Mouse (Mus musculus): Measurements from ENCODE around the gene Apoa5. TPM values are rescaled to one million over a fixed set of nuclear protein-coding genes. Genes with fewer than 3 reads are reported as not detected.

The Apoa5 gene
- polyA plus RNA-seq, 1 experiment: 0.08 TPM

DNA sequence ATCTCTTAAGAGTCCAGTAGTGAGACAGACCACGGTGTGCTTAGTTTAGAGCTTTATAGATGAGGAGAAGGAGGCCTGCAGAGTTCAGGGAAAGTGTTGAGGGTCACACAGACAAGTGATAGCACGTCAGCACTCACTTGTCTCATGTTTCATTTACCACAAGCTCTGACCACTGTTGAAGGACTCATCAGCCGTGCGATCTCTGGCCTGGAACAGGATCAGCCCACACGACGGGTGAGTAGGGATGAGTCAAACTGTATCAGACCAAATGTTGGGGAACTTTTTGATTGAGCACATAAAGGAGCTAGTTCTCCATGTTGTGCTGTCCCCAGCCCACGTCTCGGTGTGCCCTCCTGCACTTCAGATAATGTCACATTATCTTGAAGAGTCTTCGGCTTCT lies 6.1 kb downstream of the Apoa5 start:
- Histone ChIP-seq H3K4me3 (ENCODE audit: extremely low read depth, insufficient read depth, insufficient read length) (no peak overlapping the region), H3K4me1 (ENCODE audit: control insufficient read depth, insufficient read depth, insufficient read length) (peaks cover 8% of the 10 kb centered on the region; the same call in 1 of the 2 replicates), H3K36me3 (ENCODE audit: control insufficient read depth, insufficient read depth, low read length) (peaks cover 24% of the 10 kb centered on the region), H3K27ac (ENCODE audit: insufficient read depth, low read length) (no peak overlapping the region), H3K27me3 (ENCODE audit: control insufficient read depth, insufficient read depth, low read length) (no peaks in the 10 kb centered on the region)
- 89% methylated on average over 9 of the region's 9 CpGs for WGBS
- no peak for DNase-seq (ENCODE audit: low read depth in 1 of 2, low spot score in 2 of 2)
- TF ChIP-seq CTCF (IDR thresholded peaks at IDR 0.05; ENCODE audit: extremely low read depth, insufficient read depth, insufficient read length, insufficient replicate concordance): no peak
- TF ChIP-seq POLR2A (IDR thresholded peaks at IDR 0.05; ENCODE audit: low read depth, low read length): no peak

DNA sequence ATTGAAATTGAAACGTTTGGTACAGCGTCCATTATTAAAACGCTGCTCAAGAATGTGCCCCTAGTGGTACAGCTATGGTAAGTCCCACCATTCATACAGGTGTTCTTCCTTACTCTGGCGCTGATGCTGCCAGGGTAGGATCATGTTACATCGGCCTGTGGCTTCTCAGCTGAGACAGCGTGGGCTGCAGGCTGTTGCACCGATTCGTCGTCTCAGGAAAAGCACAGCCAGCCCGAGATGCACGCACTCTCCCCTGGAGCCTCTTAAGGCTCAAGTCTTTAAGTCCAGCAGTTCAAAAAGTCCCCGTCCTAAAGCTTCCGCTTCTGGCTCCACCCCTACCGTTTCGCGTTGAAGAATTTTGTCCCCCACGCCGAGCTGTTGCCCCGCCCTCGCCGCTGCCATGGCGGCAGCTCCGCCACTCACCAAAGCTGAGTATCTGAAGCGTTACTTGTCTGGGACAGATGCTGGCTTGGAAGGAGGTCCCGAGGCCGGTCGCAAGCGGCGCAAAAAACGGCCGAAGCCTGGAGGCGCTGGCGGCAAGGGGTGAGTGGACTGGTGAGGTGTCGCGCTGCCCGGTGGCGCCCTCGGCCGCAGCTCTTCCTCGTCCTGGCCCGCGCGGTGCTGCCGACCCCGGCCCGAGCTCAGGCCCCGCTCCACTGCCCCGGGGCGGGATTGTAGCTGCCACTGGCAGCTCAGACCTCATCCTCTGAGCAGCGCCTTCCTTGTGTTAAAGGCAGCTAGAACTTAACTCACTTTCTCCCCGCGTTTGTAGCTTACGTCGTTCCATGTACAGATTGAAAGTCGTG lies 14.4 kb downstream of the Apoa5 start, which contains the start of gene Bud13:
Gene Bud13, plus strand, starts transcription at position 378 of the 806 bp plus-strand sequence.
- no peaks in the 10 kb centered on the region; the same call in 1 of the 2 replicates for H3K4me1 ChIP-seq (ENCODE audit: control insufficient read depth, insufficient read depth, insufficient read length)
- under 1% methylated on average over 55 of the region's 55 CpGs for WGBS
- no peak for TF ChIP-seq CTCF (IDR thresholded peaks at IDR 0.05; ENCODE audit: extremely low read depth, insufficient read depth, insufficient read length, insufficient replicate concordance)
- peak; percentile 73 for TF ChIP-seq POLR2A (IDR thresholded peaks at IDR 0.05; ENCODE audit: low read depth, low read length)
- H3K4me3 ChIP-seq (ENCODE audit: extremely low read depth, insufficient read depth, insufficient read length): peak within 1 kb of the TSS; percentile 81
- peak; percentile 89 to 96 for DNase-seq (ENCODE audit: low read depth in 1 of 2, low spot score in 2 of 2)
- H3K36me3 ChIP-seq (ENCODE audit: control insufficient read depth, insufficient read depth, low read length): peaks cover 30% of the 10 kb centered on the region
- no peaks in the 10 kb centered on the region for H3K27me3 ChIP-seq (ENCODE audit: control insufficient read depth, insufficient read depth, low read length)
- H3K27ac ChIP-seq (ENCODE audit: insufficient read depth, low read length): peak within 1 kb of the TSS; percentile 82

DNA sequence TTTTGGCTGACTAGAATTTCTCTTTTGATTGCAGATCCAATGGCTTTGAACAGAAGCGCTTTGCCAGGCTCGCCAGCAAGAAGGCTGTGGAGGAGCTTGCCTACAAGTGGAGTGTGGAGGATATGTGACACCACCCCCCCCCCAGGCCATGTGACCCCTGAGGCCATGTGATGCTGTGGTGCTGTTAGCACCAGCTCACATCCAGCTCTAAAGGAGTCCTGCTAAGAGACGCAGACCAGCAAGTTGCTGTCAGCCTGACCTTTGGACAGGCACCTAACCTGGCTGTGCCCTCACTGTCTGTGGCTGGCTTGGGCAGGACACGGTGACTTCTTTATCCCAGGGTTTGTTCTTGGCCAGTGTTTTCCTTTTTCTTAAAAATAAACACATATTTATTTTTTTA lies 29.9 kb downstream of the Apoa5 start:
- DNase-seq (ENCODE audit: low read depth in 1 of 2, low spot score in 2 of 2): no peak
- no peaks in the 10 kb centered on the region for H3K27me3 ChIP-seq (ENCODE audit: control insufficient read depth, insufficient read depth, low read length)
- peaks cover 28% of the 10 kb centered on the region for H3K36me3 ChIP-seq (ENCODE audit: control insufficient read depth, insufficient read depth, low read length)
- H3K4me1 ChIP-seq (ENCODE audit: control insufficient read depth, insufficient read depth, insufficient read length): no peaks in the 10 kb centered on the region
- no peak overlapping the region for H3K4me3 ChIP-seq (ENCODE audit: extremely low read depth, insufficient read depth, insufficient read length)
- WGBS: 92% methylated on average over 4 of the region's 4 CpGs
- H3K27ac ChIP-seq (ENCODE audit: insufficient read depth, low read length): no peak overlapping the region
- TF ChIP-seq CTCF (IDR thresholded peaks at IDR 0.05; ENCODE audit: extremely low read depth, insufficient read depth, insufficient read length, insufficient replicate concordance) (no peak), POLR2A (IDR thresholded peaks at IDR 0.05; ENCODE audit: low read depth, low read length) (no peak)

GRCm38 (mm10) chr9:46302142-46302541 lies 33.7 kb downstream of the Apoa5 start:
- no peak for TF ChIP-seq POLR2A (IDR thresholded peaks at IDR 0.05; ENCODE audit: low read depth, low read length)
- TF ChIP-seq CTCF (IDR thresholded peaks at IDR 0.05; ENCODE audit: extremely low read depth, insufficient read depth, insufficient read length, insufficient replicate concordance): peak; percentile 65; the same call in 1 of the 2 replicates
- peak; percentile 5 to 39 for DNase-seq (ENCODE audit: low read depth in 1 of 2, low spot score in 2 of 2)
- WGBS: 14% methylated on average over 2 of the region's 2 CpGs
- H3K36me3 ChIP-seq (ENCODE audit: control insufficient read depth, insufficient read depth, low read length): peaks cover 17% of the 10 kb centered on the region
- no peaks in the 10 kb centered on the region for H3K4me1 ChIP-seq (ENCODE audit: control insufficient read depth, insufficient read depth, insufficient read length)
- no peak overlapping the region for H3K4me3 ChIP-seq (ENCODE audit: extremely low read depth, insufficient read depth, insufficient read length)
- H3K27ac ChIP-seq (ENCODE audit: insufficient read depth, low read length): no peak overlapping the region
- H3K27me3 ChIP-seq (ENCODE audit: control insufficient read depth, insufficient read depth, low read length): no peaks in the 10 kb centered on the region

DNA sequence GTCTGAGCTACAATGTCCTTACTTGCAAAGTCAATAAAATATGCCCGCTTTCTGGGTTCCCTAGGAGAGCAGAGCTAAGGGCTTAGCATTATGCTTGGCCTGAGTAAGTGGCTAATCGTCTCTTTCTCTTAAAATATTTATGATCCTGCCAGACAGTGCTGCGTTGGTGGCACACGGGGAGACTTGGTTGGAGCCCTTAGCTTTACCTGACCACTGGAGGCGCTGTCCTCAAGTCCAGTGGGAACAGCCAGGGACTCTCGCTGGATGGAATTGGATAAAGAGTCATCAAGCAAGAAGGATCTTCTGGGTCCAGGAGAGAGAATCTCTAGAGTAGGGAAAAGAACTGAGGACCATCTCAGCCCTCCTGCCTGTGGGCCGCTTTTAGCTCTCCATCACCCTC lies 40.7 kb downstream of the Apoa5 start:
- Histone ChIP-seq H3K36me3 (ENCODE audit: control insufficient read depth, insufficient read depth, low read length) (no peaks in the 10 kb centered on the region), H3K27me3 (ENCODE audit: control insufficient read depth, insufficient read depth, low read length) (no peaks in the 10 kb centered on the region), H3K4me3 (ENCODE audit: extremely low read depth, insufficient read depth, insufficient read length) (no peak overlapping the region), H3K27ac (ENCODE audit: insufficient read depth, low read length) (no peak overlapping the region), H3K4me1 (ENCODE audit: control insufficient read depth, insufficient read depth, insufficient read length) (no peaks in the 10 kb centered on the region)
- TF ChIP-seq POLR2A (IDR thresholded peaks at IDR 0.05; ENCODE audit: low read depth, low read length): no peak
- no peak for TF ChIP-seq CTCF (IDR thresholded peaks at IDR 0.05; ENCODE audit: extremely low read depth, insufficient read depth, insufficient read length, insufficient replicate concordance)
- WGBS: 25% methylated on average over 7 of the region's 7 CpGs
- DNase-seq (ENCODE audit: low read depth in 1 of 2, low spot score in 2 of 2): no peak

- peak; percentile 17 to 44 for DNase-seq (ENCODE audit: low read depth in 1 of 2, low spot score in 2 of 2)
- TF ChIP-seq CTCF (IDR thresholded peaks at IDR 0.05; ENCODE audit: extremely low read depth, insufficient read depth, insufficient read length, insufficient replicate concordance) (peak; percentile 93; the same call in 1 of the 2 replicates), POLR2A (IDR thresholded peaks at IDR 0.05; ENCODE audit: low read depth, low read length) (no peak)
Measured at GRCm38 (mm10) chr9:46314507-46314906, 46.1 kb downstream of the Apoa5 start.

DNA sequence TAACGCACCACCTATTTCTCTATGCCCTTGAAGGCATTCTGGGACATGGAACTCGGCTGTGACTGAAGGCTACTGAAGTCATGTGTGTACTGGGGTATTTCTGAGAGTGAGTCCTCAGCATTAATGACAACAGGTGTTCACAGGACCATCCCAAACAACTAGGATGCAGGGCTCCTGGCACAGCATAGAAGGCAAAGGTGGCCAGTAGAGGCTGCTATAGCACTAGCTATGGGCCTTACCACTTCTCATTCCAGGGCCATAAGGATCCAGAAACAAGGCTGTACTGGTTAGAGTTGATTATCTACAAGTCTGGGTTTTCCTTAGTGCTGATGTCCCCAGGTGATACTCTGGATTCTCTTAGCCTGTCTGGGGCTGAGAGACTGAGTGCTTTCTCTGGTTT lies 46.5 kb downstream of the Apoa5 start:
- Histone ChIP-seq H3K27me3 (ENCODE audit: control insufficient read depth, insufficient read depth, low read length) (no peaks in the 10 kb centered on the region), H3K27ac (ENCODE audit: insufficient read depth, low read length) (no peak overlapping the region), H3K4me3 (ENCODE audit: extremely low read depth, insufficient read depth, insufficient read length) (no peak overlapping the region), H3K36me3 (ENCODE audit: control insufficient read depth, insufficient read depth, low read length) (no peaks in the 10 kb centered on the region), H3K4me1 (ENCODE audit: control insufficient read depth, insufficient read depth, insufficient read length) (no peaks in the 10 kb centered on the region)
- DNase-seq (ENCODE audit: low read depth in 1 of 2, low spot score in 2 of 2): no peak
- TF ChIP-seq POLR2A (IDR thresholded peaks at IDR 0.05; ENCODE audit: low read depth, low read length) (no peak), CTCF (IDR thresholded peaks at IDR 0.05; ENCODE audit: extremely low read depth, insufficient read depth, insufficient read length, insufficient replicate concordance) (no peak)
- 53% methylated on average over 2 of the region's 2 CpGs for WGBS

More at GRCm38 (mm10) chr9:46314507-46314906, 46.1 kb downstream of the Apoa5 start:
- Histone ChIP-seq H3K27ac (ENCODE audit: insufficient read depth, low read length) (no peak overlapping the region), H3K4me3 (ENCODE audit: extremely low read depth, insufficient read depth, insufficient read length) (no peak overlapping the region), H3K27me3 (ENCODE audit: control insufficient read depth, insufficient read depth, low read length) (no peaks in the 10 kb centered on the region), H3K36me3 (ENCODE audit: control insufficient read depth, insufficient read depth, low read length) (no peaks in the 10 kb centered on the region), H3K4me1 (ENCODE audit: control insufficient read depth, insufficient read depth, insufficient read length) (no peaks in the 10 kb centered on the region)
- 13% methylated on average over 4 of the region's 4 CpGs for WGBS
